Mouse (Mus musculus) embryo, embryonic 10.5 days (tissue): ENCODE measurements around the gene Sh3yl1.

Experiments
- DNase-seq: peaks from one replicate; pipeline ENCODE4 v3.0.0-alpha.2; 2015; ENCODE audit warnings: low spot score

The Sh3yl1 gene

GRCm38 (mm10) chr12:30944197-30944596 is 32.7 kb downstream of the Sh3yl1 start:
- peak; percentile 10 for DNase-seq

DNA sequence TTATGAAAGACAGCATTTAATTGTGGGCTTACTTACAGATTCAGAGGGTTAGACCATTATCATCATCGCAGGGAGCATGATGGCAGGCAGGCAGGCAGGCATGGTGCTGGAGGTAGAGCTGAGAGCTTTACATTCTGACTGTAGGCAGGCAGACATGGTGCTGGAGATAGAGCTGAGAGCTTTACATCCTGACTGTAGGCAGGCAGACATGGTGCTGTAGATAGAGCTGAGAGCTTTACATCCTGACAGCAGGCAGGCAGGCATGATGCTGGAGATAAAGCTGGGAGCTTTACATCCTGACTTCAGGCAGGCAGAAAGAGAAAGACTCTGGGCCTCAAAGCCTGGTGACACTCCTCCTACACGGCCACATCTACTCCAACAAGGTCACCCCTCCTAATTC is 59.2 kb downstream of the Sh3yl1 start:
- DNase-seq: no peak

DNA sequence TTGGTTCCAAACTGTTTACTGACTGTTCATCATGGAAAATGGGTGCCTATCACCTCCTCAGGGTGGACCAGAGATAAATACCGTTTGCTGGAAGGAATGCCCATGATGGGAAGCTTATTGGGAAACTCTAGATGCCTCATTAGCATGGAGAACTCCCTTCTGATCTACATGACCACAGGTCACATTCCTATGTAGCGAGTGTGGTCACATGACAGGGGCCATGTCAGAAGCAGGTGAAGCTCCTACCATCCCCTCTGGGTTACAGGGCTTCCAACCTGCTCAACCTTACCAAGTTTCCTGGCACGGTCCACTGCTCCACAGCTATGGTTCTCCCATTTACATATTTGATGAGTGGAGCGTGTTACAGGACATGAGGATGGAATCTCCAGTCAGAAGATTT is 92.3 kb downstream of the Sh3yl1 start:
- DNase-seq: no peak

- peak; percentile 89 for DNase-seq
These were observed 93.5 kb downstream of the Sh3yl1 start for GRCm38 (mm10) chr12:31005010-31005409.

DNA sequence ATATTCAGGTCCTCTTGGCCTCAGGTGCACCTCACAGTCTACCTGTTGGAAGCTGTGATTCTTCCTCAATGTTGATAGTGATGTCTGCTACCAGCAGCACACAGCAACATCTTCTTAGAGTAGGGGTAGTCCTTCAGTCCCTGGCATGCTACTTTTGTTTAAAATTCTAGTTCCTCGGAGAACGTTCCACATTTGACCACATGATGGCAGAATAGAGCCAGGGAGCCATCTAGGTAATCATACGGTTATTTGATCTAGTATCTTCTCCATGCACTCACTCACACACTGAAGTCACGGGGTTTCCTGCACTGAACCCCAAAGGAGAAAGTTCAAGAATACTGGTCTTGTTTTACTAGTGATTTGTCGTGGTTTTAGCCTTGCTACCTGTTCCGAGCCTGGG is 96.7 kb downstream of the Sh3yl1 start:
- DNase-seq: peak; percentile 77
